Mouse (Mus musculus) embryonic facial prominence, embryonic 12.5 days (tissue): ENCODE measurements around the gene AI467606. TPM values are rescaled to one million over a fixed set of nuclear protein-coding genes. Genes with fewer than 3 reads are reported as not detected.

Source experiments
- ATAC-seq: fragments of 200-750 bp; cut with Nextera tagmentation; 2 replicates; pipeline ENCODE4 v1.8.0; 2017; ENCODE audit not compliant: insufficient number of reproducible peaks, insufficient read depth, low FRiP score, low TSS enrichment
- H3K27ac ChIP-seq: fragments of 300-500 bp; sonication (generic); 2 replicates; pipeline ENCODE4 v1.5.1; 2016; ENCODE audit warnings: mild to moderate bottlenecking
- H3K27me3 ChIP-seq: fragments of 300-500 bp; sonication (generic); 2 replicates; pipeline ENCODE4 v1.6.1; 2016; ENCODE audit warnings: mild to moderate bottlenecking, moderate library complexity
- H3K36me3 ChIP-seq: fragments of 300-500 bp; sonication (generic); 2 replicates; pipeline ENCODE4 v1.6.1; 2016; ENCODE audit warnings: mild to moderate bottlenecking
- H3K4me1 ChIP-seq: fragments of 300-500 bp; sonication (generic); 2 replicates; pipeline ENCODE4 v1.6.1; 2016
- H3K4me2 ChIP-seq: fragments of 300-500 bp; sonication (generic); replicated peaks from 2 replicates; pipeline ENCODE4 v1.6.1; 2016; ENCODE audit warnings: mild to moderate bottlenecking, moderate library complexity
- H3K4me3 ChIP-seq: fragments of 300-500 bp; sonication (generic); 2 replicates; pipeline ENCODE4 v1.5.1; 2016; ENCODE audit warnings: mild to moderate bottlenecking
- H3K9ac ChIP-seq: fragments of 300-500 bp; sonication (generic); 2 replicates; pipeline ENCODE4 v1.6.1; 2016; ENCODE audit warnings: mild to moderate bottlenecking, moderate library complexity
- H3K9me3 ChIP-seq: fragments of 300-500 bp; sonication (generic); 2 replicates; pipeline ENCODE4 v1.6.1; 2016; ENCODE audit warnings: mild to moderate bottlenecking, moderate library complexity
- WGBS: fragments of 180-500 bp; shearing (Covaris S2); methylation state at CpG from one replicate; pipeline ENCODE4 v1.1.7; 2016; 5-methylcytosine and 5-hydroxymethylcytosine counted together
- microRNA-seq: library from miRNA; unstranded; fragments of <30 nt; microRNA quantifications from one replicate; pipeline ENCODE4, GENCODE M21; 2017
- polyA plus RNA-seq: library from polyadenylated mRNA; unstranded; fragments of >200 nt; fragmentation: Nextera tagmentation; extraction: Ambion mirVana; gene quantifications from 2 replicates; pipeline ENCODE4 v1.2.1, GENCODE M21; 2016

The AI467606 gene
- polyA plus RNA-seq, 1 experiment from 2014 or later: 1.5 TPM

- Histone ChIP-seq H3K36me3 (no peaks in the 10 kb centered on the region), H3K4me1 (no peaks in the 10 kb centered on the region), H3K9me3 (no peaks in the 10 kb centered on the region), H3K4me2 (no peak overlapping the region), H3K9ac (no peak overlapping the region), H3K27ac (no peak overlapping the region), H3K4me3 (no peak overlapping the region), H3K27me3 (no peaks in the 10 kb centered on the region)
- no peak for ATAC-seq
- WGBS: 86% methylated on average over 22 of the region's 22 CpGs
Observed at GRCm38 (mm10) chr7:127136181-127137071, 45.3 kb downstream of the AI467606 start.

- no peak within 1 kb of the TSS for H3K4me2 ChIP-seq
- ATAC-seq: no peak
- H3K27me3 ChIP-seq: no peaks in the 10 kb centered on the region
- H3K9me3 ChIP-seq: no peaks in the 10 kb centered on the region
- no peaks in the 10 kb centered on the region for H3K4me1 ChIP-seq
- 73% methylated on average over 9 of the region's 9 CpGs for WGBS
- no peak within 1 kb of the TSS for H3K9ac ChIP-seq
- H3K4me3 ChIP-seq: no peak within 1 kb of the TSS
- no peak within 1 kb of the TSS for H3K27ac ChIP-seq
- no peaks in the 10 kb centered on the region for H3K36me3 ChIP-seq
Observed at GRCm38 (mm10) chr7:127137262-127138017, 46.3 kb downstream of the AI467606 start, which contains the start of gene Spn. Gene Spn (minus strand): TSS chr7:127137823.

GRCm38 (mm10) chr7:127139100-127139499 lies 47.9 kb downstream of the AI467606 start:
- Histone ChIP-seq H3K4me1 (no peaks in the 10 kb centered on the region), H3K27me3 (no peaks in the 10 kb centered on the region), H3K9ac (no peak overlapping the region), H3K36me3 (no peaks in the 10 kb centered on the region), H3K4me2 (no peak overlapping the region), H3K4me3 (no peak overlapping the region), H3K9me3 (no peaks in the 10 kb centered on the region), H3K27ac (no peak overlapping the region)
- no peak for ATAC-seq
- WGBS: 94% methylated on average over 7 of the region's 7 CpGs

- Histone ChIP-seq H3K9ac (no peak overlapping the region), H3K36me3 (no peaks in the 10 kb centered on the region), H3K4me1 (no peaks in the 10 kb centered on the region), H3K4me3 (no peak overlapping the region), H3K27ac (no peak overlapping the region), H3K9me3 (no peaks in the 10 kb centered on the region), H3K4me2 (no peak overlapping the region), H3K27me3 (no peaks in the 10 kb centered on the region)
- 65% methylated on average over 5 of the region's 5 CpGs for WGBS
- no peak for ATAC-seq
Observed at GRCm38 (mm10) chr7:127139562-127139961, 48.4 kb downstream of the AI467606 start.

GRCm38 (mm10) chr7:127140623-127141404 lies 49.7 kb downstream of the AI467606 start:
- no peak overlapping the region for H3K27ac ChIP-seq
- H3K4me3 ChIP-seq: no peak overlapping the region
- no peak overlapping the region for H3K4me2 ChIP-seq
- no peaks in the 10 kb centered on the region for H3K9me3 ChIP-seq
- H3K4me1 ChIP-seq: no peaks in the 10 kb centered on the region; the same call in 1 of the 2 replicates
- no peaks in the 10 kb centered on the region for H3K27me3 ChIP-seq
- no peak for ATAC-seq
- H3K36me3 ChIP-seq: no peaks in the 10 kb centered on the region
- H3K9ac ChIP-seq: no peak overlapping the region
- 68% methylated on average over 7 of the region's 7 CpGs for WGBS

- ATAC-seq: no peak
- Histone ChIP-seq H3K27ac (no peak overlapping the region), H3K36me3 (no peaks in the 10 kb centered on the region), H3K4me1 (no peaks in the 10 kb centered on the region; the same call in 1 of the 2 replicates), H3K9me3 (no peaks in the 10 kb centered on the region), H3K4me2 (no peak overlapping the region), H3K9ac (no peak overlapping the region), H3K27me3 (no peaks in the 10 kb centered on the region), H3K4me3 (no peak overlapping the region)
- 41% methylated on average over 2 of the region's 2 CpGs for WGBS
Observed at GRCm38 (mm10) chr7:127142214-127142613, 51.1 kb downstream of the AI467606 start.

GRCm38 (mm10) chr7:127142666-127143065 lies 51.5 kb downstream of the AI467606 start:
- no peak overlapping the region for H3K9ac ChIP-seq
- H3K36me3 ChIP-seq: no peaks in the 10 kb centered on the region
- H3K4me3 ChIP-seq: no peak overlapping the region
- no peaks in the 10 kb centered on the region for H3K27me3 ChIP-seq
- H3K4me2 ChIP-seq: no peak overlapping the region
- no peaks in the 10 kb centered on the region; the same call in 1 of the 2 replicates for H3K4me1 ChIP-seq
- no peak for ATAC-seq
- H3K9me3 ChIP-seq: no peaks in the 10 kb centered on the region
- 89% methylated on average over 4 of the region's 4 CpGs for WGBS
- H3K27ac ChIP-seq: no peak overlapping the region

Small RNA genes lying within 50 kb of the gene (microRNA-seq; reads per million reads assigned to microRNA genes)
- gene Gm44343: not detected

Other genes starting within 250 kb of the AI467606 start
- 2.1 and 2.8 TPM in 2 replicates for gene Doc2a, start 243.9 kb upstream of the AI467606 start, polyA plus RNA-seq
- gene Hirip3, start 229.4 kb upstream of the AI467606 start, polyA plus RNA-seq: 43.7 and 45.6 TPM in 2 replicates
- 96.7 and 99.6 TPM in 2 replicates for gene Ino80e, start 229.0 kb upstream of the AI467606 start, polyA plus RNA-seq
- gene Taok2, start 206.7 kb upstream of the AI467606 start, polyA plus RNA-seq: 57.7 and 61.3 TPM in 2 replicates
- gene Tmem219, start 168.4 kb upstream of the AI467606 start, polyA plus RNA-seq: 18.6 and 22.2 TPM in 2 replicates
- 20.6 and 25.0 TPM in 2 replicates for gene Kctd13, start 162.5 kb upstream of the AI467606 start, polyA plus RNA-seq
- 0.55 and 0.77 TPM in 2 replicates for gene Asphd1, start 141.8 kb upstream of the AI467606 start, polyA plus RNA-seq
- 0.97 and 1.8 TPM in 2 replicates for gene Sez6l2, start 140.8 kb upstream of the AI467606 start, polyA plus RNA-seq
- 88.0 and 94.0 TPM in 2 replicates for gene Cdipt, start 115.4 kb upstream of the AI467606 start, polyA plus RNA-seq
- gene Cdiptos, start 115.3 kb upstream of the AI467606 start, polyA plus RNA-seq: 0.53 and 1.6 TPM in 2 replicates
- gene Mvp, start 76.7 kb upstream of the AI467606 start, polyA plus RNA-seq: 5.6 and 7.1 TPM in 2 replicates
- gene Pagr1b, start 74.9 kb upstream of the AI467606 start, polyA plus RNA-seq: 0.37 TPM in 1 of 2 replicates, not detected in the other
- 51.4 and 76.7 TPM in 2 replicates for gene Pagr1a, start 74.0 kb upstream of the AI467606 start, polyA plus RNA-seq
- gene Gm42742, start 70.3 kb upstream of the AI467606 start, polyA plus RNA-seq: 59.3 and 77.8 TPM in 2 replicates
- gene Prrt2, start 70.1 kb upstream of the AI467606 start, polyA plus RNA-seq: 8.9 and 9.6 TPM in 2 replicates
- gene Maz, start 64.3 kb upstream of the AI467606 start, polyA plus RNA-seq: 118 and 122 TPM in 2 replicates
- 136 and 141 TPM in 2 replicates for gene Kif22, start 48.9 kb upstream of the AI467606 start, polyA plus RNA-seq
- not detected in 2 replicates for gene Zg16, start 4.0 kb upstream of the AI467606 start, polyA plus RNA-seq
- gene Qprt, start 30.9 kb downstream of the AI467606 start, polyA plus RNA-seq: 2.1 and 2.4 TPM in 2 replicates
- gene Spn, start 46.5 kb downstream of the AI467606 start, polyA plus RNA-seq: 0.13 TPM in 1 of 2 replicates, not detected in the other
- 73.7 and 82.5 TPM in 2 replicates for gene Cd2bp2, start 104.7 kb downstream of the AI467606 start, polyA plus RNA-seq
- gene Tbc1d10b, start 117.1 kb downstream of the AI467606 start, polyA plus RNA-seq: 41.1 and 43.4 TPM in 2 replicates
- gene Mylpf, start 117.5 kb downstream of the AI467606 start, polyA plus RNA-seq: 65.2 and 79.2 TPM in 2 replicates
- gene Zfp553, start 141.7 kb downstream of the AI467606 start, polyA plus RNA-seq: 63.2 and 63.3 TPM in 2 replicates
- gene Sept1, start 141.8 kb downstream of the AI467606 start, polyA plus RNA-seq: 34.0 and 39.7 TPM in 2 replicates
- 82.9 and 89.3 TPM in 2 replicates for gene Zfp771, start 152.9 kb downstream of the AI467606 start, polyA plus RNA-seq
- gene Dctpp1, start 169.3 kb downstream of the AI467606 start, polyA plus RNA-seq: 196 and 203 TPM in 2 replicates
- gene Sephs2, start 182.7 kb downstream of the AI467606 start, polyA plus RNA-seq: 80.1 and 80.4 TPM in 2 replicates
- 0.88 and 0.91 TPM in 2 replicates for gene Itgal, start 204.9 kb downstream of the AI467606 start, polyA plus RNA-seq